Mouse (Mus musculus) lung, adult 18-20 months (tissue): ENCODE measurements around the gene Rere.
"Not testable (repeated sequence)": the region's sequence is repeated elsewhere in the genome, so short reads cannot be mapped to it uniquely, and the experiment has no call there.

Experiments
- DNase-seq, 2 experiments: peaks; one replicate each; pipeline ENCODE4 v3.0.0; 2022; ENCODE audit warnings: mixed read lengths in 2 of 2

Gene Rere

GRCm38 (mm10) chr4:150520069-150520468, 238.6 kb downstream of the Rere start:
- no peak for DNase-seq

DNA sequence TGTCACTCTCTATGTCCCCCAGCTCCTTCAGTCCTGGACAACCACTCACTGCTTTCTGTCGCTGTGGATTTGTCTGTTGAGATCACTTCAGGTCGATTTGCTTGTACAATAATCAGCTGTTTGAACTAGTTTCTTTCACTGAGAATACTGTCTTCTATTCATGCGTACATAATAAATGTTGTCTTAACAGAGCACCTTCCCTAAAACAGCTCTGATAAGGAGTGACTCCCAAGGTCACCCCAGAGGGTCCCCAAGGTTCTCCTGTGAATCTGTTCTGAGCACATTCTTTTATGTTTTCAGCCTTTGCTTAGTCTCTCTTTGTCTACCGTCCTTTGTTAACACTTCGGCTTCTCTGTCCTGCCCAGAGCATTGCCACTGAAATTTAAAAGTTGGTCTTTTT, 241.0 kb downstream of the Rere start:
- no peak for DNase-seq

GRCm38 (mm10) chr4:150523351-150523750, 241.9 kb downstream of the Rere start:
- DNase-seq: no peak

GRCm38 (mm10) chr4:150526269-150526668, 244.8 kb downstream of the Rere start:
- no peak for DNase-seq

- no peak for DNase-seq
Measured at GRCm38 (mm10) chr4:150528426-150528825, 247.0 kb downstream of the Rere start.

DNA sequence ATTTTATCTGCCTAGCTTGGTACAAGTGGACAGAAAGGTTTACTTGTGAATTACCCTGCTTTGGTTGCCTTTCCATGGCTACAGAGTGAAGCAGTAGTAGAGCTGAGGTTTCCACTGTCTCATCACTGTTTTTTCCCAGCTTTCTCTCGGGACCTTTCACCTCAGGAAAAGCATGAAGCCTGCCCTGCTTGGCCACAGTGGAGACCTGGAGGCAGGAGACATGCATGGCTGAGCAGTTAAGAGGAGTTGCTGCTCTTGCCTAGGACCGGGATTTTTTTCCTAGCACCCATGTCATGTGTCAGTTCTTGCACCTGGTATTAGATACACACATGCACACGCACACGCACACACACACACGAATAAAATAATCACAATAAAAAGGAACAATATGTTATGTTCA, 247.4 kb downstream of the Rere start:
- DNase-seq: no peak

DNA sequence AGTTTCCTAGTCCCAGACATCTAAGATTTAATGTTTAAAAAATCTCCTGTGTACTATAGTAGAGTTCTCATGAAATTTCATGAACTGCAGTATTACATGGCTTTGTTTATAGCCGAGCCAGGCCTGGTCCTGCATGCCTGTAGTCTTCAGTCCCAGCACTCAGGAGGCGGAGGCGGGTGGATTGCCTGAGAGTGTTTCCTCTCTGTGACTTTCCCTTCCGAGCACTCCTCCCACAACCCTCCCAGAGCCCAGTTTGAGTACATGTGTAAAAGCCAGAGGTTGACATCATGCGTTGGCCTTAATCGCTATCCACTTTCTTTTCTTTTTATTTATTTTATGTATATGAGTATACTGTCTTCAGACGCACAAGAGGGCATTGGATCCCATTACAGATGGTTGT, 250.4 kb downstream of the Rere start:
- DNase-seq: no peak

DNA sequence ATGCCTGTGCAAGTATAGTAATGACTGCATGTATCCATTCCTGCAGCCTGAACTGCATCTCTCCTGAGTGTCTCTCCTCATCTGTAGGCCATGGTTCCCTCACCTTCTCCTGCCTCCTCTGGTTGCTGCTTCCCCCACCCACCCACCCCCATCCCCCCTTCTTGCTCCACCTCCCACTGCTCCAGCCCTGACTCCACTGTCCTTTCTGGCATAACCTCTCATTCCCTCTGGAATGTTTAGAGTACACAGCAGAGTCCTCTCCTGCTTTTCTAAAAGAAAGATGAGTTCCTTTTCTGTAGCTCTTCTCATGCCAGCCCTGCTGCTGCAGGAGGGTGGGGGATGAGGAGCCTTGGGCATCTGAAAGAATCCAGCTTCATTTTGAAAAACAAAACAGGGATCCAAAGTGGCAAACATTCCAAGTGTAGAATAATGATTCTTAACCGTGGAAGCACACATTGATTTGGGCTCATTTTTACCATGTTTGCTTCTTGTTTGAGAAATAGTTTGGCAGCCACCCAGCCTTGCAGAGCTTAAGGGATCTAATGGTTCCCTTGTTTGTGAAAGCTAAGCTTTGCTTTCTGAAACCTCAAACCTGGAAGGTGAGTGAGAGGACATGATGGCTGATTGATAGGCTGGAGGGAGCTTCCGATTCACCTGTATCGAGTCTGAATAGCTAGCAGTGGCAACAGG, 255.5 kb downstream of the Rere start:
- peak in 1 of 2 experiments; percentile 32 for DNase-seq

DNA sequence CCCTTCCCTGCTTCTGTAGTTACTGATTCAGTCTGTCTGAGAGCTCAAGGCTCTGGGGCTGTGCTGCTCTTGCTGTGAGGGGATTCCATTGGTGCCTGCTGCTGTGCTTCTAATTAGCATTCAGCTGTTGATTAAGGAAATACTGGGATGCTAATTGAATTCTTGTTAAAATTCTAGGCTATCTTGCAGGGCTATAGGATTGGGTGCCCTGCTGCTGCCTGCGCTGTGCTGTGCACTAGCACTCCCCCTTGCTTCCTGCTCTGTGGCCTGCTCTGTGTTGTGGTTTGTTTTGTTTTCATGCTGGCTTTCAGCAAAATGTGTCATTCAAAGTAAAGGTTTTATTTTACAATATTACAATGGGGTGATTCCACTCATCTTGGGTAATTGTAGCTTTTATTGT, 258.4 kb downstream of the Rere start:
- no peak for DNase-seq

GRCm38 (mm10) chr4:150540392-150541094, 259.1 kb downstream of the Rere start:
- no peak for DNase-seq

DNA sequence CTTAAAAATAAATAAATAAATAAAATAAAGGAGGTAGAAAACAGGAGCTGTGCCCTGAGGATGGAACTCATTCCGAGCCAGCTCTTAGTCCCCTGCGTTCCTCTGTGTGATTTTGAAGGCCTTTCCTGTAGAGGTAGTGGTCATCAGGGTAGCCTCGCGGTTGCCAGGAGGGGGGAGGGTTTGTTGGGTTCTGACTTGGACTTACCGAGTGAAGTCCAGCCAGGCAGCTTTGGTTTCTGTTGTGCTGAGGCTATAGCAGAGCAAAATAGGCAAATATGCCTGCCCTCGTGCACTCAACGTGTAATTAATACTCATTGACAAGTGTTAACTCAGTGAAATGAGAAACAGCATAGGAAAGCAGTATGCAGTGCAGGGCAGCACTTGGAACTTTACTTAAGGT, 262.8 kb downstream of the Rere start:
- DNase-seq: peak in 1 of 2 experiments; percentile 24

DNA sequence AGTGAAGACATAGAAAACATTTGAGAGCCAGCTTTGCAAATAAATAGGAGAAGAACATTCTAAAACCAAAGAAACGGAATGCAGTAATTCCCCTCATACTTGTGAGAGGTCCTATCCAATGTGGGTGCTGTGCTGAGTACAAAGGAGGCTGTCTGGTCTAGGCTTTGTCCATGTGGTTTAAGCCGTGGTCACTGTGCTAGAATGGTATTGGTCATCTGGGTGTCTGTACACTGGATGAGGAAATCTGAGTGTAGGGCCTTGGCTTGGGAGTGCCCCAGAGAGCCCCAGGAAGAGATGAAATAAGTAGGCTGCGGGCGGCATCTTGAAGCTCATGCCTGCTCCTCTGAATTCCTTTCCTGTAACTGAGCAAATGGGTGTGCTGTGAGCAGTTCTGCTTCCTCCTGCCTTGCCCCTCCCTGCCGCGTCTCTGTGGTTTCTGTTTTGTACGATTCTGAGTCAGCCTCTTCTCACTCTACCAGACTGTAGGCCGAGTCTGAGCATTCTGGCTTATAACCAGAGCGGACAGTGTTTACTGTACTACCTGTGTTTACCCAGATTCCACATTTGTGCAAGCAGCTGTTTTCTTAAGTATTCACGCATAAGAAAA, 263.3 kb downstream of the Rere start:
- DNase-seq: peak; percentile 86 to 88

DNA sequence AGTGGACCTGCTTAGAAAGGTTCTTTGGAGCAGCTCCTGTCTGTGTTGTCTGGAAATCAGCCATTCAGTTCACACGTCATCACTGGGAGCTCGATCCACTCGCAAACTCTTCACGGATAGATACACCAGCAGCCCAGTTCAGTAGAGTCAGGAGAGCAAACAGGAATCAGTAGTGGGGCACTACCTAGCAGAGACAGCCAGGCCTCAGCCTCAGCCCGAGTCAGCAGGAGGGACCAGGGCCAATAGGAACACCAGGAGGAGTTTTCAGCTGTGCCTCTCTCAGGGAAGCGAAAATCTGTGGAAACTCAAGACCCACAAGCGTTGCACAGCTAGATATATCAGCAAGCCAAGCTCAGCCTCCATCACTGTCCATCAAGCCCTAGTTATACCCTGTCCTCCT, 264.3 kb downstream of the Rere start:
- no peak for DNase-seq

DNA sequence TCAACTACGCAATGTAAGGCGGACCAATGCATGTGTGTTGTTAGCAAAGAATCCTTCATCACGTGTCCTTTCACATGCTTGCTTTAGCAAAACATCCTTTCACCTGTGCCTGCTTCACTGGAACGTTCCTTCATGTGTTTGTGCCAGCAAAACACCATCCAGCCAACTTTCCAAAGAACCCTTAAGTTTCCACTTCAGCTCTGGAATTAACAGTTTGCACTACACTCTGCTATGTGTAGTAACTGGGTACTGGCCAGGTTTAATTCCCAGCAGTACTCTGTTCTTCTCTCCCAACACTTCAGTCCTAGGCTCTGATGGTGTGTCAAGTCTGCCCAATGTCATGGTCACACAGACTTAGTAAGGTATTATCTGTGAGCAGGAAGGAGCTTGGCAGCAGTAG, 264.9 kb downstream of the Rere start:
- DNase-seq: peak; percentile 58 to 82

- DNase-seq: no peak
Measured at GRCm38 (mm10) chr4:150549393-150549792, 267.9 kb downstream of the Rere start.

DNA sequence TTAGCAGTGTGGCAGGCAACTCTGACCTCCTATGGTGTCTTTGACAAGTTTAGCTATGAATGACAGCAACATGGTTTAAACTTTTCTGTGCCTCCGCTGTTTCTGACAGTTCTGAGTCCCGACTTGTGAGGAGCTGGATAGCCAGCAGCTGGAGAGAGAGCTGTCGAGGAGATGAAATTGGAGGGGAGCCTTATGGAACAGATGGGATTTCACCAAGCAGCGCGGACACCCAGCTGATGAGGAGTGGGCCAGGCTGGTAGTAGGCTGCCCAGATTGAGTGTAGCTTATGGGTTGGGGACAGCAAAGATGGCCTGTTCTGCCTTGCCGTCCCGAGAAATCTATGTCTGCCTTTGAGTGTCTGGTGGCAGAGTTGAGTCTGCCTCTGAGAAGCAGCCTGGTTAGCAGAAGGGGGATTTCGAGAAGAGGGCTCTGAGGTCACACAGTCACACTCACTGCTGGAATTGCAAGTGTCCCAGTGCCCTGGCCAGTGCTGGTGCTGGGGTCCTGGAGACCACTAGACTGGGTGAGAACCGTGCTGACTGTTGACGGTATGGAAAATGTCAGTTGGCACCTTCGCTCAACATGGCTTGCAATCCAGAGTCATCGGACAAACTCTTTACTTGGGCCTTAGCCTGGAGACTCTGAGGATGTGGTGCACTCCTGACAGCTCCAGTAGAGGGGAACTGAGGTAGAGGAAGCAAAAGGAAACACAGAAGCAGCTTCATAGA, 268.7 kb downstream of the Rere start:
- no peak for DNase-seq

DNA sequence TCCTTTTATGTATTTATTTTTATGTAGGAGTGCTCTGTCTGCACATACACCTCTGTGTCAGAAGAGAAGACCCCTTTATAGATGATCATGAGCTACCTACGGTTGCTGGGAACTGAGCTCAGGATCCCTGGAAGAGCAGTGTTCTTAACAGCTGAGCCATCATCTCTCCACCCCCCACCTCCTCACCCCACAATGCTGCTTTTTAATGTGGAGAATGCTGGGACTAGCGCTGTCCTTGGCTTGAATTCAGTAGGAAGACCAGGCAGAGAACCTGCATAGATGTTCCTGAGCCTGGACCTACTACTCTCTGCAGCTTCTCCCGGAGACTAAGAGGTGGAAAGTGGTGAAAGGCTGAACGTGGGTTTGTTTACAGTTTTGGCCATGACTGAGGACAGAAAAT, 269.9 kb downstream of the Rere start:
- DNase-seq: no peak

GRCm38 (mm10) chr4:150552751-150553600, 271.5 kb downstream of the Rere start:
- DNase-seq: no peak

- DNase-seq: no peak
Measured at GRCm38 (mm10) chr4:150555783-150556182, 274.3 kb downstream of the Rere start.

DNA sequence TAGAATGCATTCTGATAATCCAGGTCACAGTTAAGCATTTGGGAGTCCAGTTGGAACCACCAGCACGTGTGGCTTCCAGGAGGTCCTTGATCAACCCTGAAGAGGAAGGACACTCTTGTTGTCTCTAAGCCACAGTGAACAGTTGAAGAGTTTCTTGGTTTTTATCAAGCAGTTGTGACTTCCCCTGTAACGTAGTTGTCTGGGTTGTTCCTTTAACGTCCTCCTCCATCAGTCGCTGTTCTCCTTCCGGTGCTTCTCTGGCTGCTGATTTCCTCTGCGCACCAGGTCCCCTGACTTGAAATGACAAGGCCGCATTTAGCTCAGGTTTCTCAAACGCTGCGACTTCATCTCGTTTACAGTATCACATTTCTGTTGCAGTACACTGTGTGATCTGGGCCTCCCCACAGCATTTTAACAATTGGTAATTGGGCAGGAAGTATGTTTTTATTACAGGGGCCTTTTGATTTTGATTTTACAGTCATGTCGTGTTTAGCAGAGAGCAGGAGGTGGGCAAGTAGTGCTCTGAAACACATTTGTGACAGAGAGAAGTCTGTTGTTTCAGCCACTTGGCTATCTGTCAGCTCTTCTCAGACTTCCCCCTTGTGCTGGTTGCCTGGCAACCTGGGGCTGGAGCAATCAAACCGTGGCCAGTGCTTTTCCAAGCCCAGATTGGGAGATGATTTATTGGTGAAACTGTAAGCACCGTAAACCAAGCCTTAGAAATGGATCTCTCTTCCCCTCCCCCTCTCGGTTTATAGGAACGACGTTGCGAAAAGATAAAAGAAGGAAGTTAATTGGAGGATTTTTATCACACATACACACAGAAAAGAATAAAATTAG, 275.2 kb downstream of the Rere start:
- DNase-seq: peak; percentile 79 to 83

DNA sequence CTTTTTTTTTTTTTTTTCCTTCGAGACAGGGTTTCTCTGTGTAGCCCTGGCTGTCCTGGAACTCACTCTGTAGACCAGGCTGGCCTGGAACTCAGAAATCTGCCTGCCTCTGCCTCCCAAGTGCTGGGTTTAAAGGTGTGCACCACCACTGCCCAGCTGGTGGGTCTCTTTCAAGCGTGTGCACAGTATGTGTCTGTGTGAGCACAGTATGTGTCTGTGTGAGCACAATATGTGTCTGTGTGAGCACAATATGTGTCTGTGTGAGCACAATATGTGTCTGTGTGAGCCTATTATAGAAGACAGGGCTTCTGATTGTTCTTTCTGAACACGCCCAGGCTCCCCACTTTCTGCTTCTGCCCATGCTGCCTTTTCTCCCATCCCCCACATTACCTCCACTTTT, 275.8 kb downstream of the Rere start:
- DNase-seq: not testable (repeated sequence)

DNA sequence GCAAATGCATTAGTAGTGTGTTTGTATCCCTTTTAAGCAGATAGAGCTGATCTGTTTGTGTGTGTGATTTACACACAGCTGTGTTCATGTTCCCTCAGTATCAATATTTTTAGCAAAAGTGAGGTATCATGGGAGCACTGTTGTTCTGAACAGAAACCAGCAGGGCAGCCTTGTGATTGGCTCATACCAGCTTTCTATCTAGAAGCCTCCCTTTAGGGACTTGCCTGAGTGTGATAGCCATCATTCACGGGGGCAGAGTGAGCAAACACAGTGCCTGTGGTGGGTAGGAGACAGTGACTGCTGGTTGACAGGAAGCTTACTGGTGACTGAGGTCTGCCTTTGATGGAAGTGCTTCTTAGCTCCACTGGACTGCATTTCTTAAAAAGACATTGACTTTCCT, 276.5 kb downstream of the Rere start:
- DNase-seq: no peak
